Mouse (Mus musculus) heart, embryonic 12.5 days (tissue): Measurements from ENCODE around the gene Pold1. TPM values are rescaled to one million over a fixed set of nuclear protein-coding genes. Genes with fewer than 3 reads are reported as not detected.

Experiments used
- ATAC-seq: fragments of 200-750 bp; cut with Nextera tagmentation; 2 replicates; pipeline ENCODE4 v1.8.0; 2017; ENCODE audit warnings: moderate TSS enrichment, moderate library complexity; ENCODE audit not compliant: insufficient number of reproducible peaks, low FRiP score
- H3K27ac ChIP-seq: fragments of 300-500 bp; sonication (generic); 2 replicates; pipeline ENCODE4 v1.5.1; 2016; ENCODE audit warnings: mild to moderate bottlenecking, moderate library complexity; ENCODE audit not compliant: poor library complexity, severe bottlenecking
- H3K27me3 ChIP-seq: fragments of 300-500 bp; sonication (generic); replicated peaks from 2 replicates; pipeline ENCODE4 v1.6.1; 2016; ENCODE audit warnings: mild to moderate bottlenecking, moderate library complexity
- H3K36me3 ChIP-seq: fragments of 300-500 bp; sonication (generic); 2 replicates; pipeline ENCODE4 v1.6.1; 2016; ENCODE audit warnings: mild to moderate bottlenecking, moderate library complexity
- H3K4me1 ChIP-seq: fragments of 300-500 bp; sonication (generic); replicated peaks from 2 replicates; pipeline ENCODE4 v1.6.1; 2016; ENCODE audit warnings: mild to moderate bottlenecking
- H3K4me2 ChIP-seq: fragments of 300-500 bp; sonication (generic); 2 replicates; pipeline ENCODE4 v1.6.1; 2016; ENCODE audit warnings: mild to moderate bottlenecking, moderate library complexity
- H3K4me3 ChIP-seq: fragments of 300-500 bp; sonication (generic); 2 replicates; pipeline ENCODE4 v1.5.1; 2016; ENCODE audit warnings: mild to moderate bottlenecking
- H3K9ac ChIP-seq: fragments of 300-500 bp; sonication (generic); 2 replicates; pipeline ENCODE4 v1.6.1; 2016; ENCODE audit warnings: mild to moderate bottlenecking, moderate library complexity
- H3K9me3 ChIP-seq: fragments of 300-500 bp; sonication (generic); replicated peaks from 2 replicates; pipeline ENCODE4 v1.6.1; 2016; ENCODE audit warnings: mild to moderate bottlenecking, moderate library complexity
- WGBS: fragments of 180-500 bp; shearing (Covaris S2); methylation state at CpG from one replicate; pipeline ENCODE4 v1.1.7; 2016; 5-methylcytosine and 5-hydroxymethylcytosine counted together
- polyA plus RNA-seq: library from polyadenylated mRNA; unstranded; fragments of >200 nt; fragmentation: Nextera tagmentation; extraction: Ambion mirVana; gene quantifications from 2 replicates; pipeline ENCODE4 v1.2.1, GENCODE M21; 2016

Pold1 gene
- polyA plus RNA-seq, 1 experiment from 2014 or later: 68.1 TPM

GRCm38 (mm10) chr7:44582709-44583108, 34.1 kb upstream of the Pold1 start:
- WGBS: 48% methylated on average over 5 of the region's 5 CpGs
- ATAC-seq: no peak

GRCm38 (mm10) chr7:44581637-44582036, 33.0 kb upstream of the Pold1 start:
- H3K27ac ChIP-seq: no peak overlapping the region
- peaks cover 35% of the 10 kb centered on the region for H3K27me3 ChIP-seq
- no peak overlapping the region for H3K9ac ChIP-seq
- no peaks in the 10 kb centered on the region for H3K36me3 ChIP-seq
- WGBS: 56% methylated on average over 6 of the region's 6 CpGs
- H3K4me2 ChIP-seq: no peak overlapping the region
- no peaks in the 10 kb centered on the region for H3K4me1 ChIP-seq
- ATAC-seq: no peak
- peaks cover 6% of the 10 kb centered on the region; the same call in 1 of the 2 replicates for H3K9me3 ChIP-seq
- H3K4me3 ChIP-seq: no peak overlapping the region

More at GRCm38 (mm10) chr7:44582709-44583108, 34.1 kb upstream of the Pold1 start:
- Histone ChIP-seq H3K9ac (no peak overlapping the region), H3K4me3 (no peak overlapping the region), H3K4me2 (no peak overlapping the region), H3K36me3 (no peaks in the 10 kb centered on the region), H3K27ac (no peak overlapping the region), H3K9me3 (peaks cover 6% of the 10 kb centered on the region; the same call in 1 of the 2 replicates), H3K4me1 (no peaks in the 10 kb centered on the region), H3K27me3 (peaks cover 46% of the 10 kb centered on the region)

GRCm38 (mm10) chr7:44576333-44576844, 27.7 kb upstream of the Pold1 start:
- Histone ChIP-seq H3K4me2 (no peak overlapping the region), H3K9me3 (peaks cover 6% of the 10 kb centered on the region; the same call in 1 of the 2 replicates), H3K4me3 (no peak overlapping the region), H3K36me3 (no peaks in the 10 kb centered on the region), H3K9ac (no peak overlapping the region), H3K27ac (no peak overlapping the region), H3K27me3 (peaks cover 8% of the 10 kb centered on the region; the same call in 1 of the 2 replicates), H3K4me1 (no peaks in the 10 kb centered on the region)
- 38% methylated on average over 5 of the region's 5 CpGs for WGBS
- no peak for ATAC-seq

- no peaks in the 10 kb centered on the region for H3K36me3 ChIP-seq
- no peak overlapping the region for H3K4me3 ChIP-seq
- peaks cover under 1% of the 10 kb centered on the region; the same call in 1 of the 2 replicates for H3K9me3 ChIP-seq
- WGBS: 71% methylated on average over 5 of the region's 5 CpGs
- no peak overlapping the region for H3K9ac ChIP-seq
- H3K4me2 ChIP-seq: no peak overlapping the region
- peaks cover 25% of the 10 kb centered on the region for H3K27me3 ChIP-seq
- no peak for ATAC-seq
- H3K27ac ChIP-seq: no peak overlapping the region
- H3K4me1 ChIP-seq: no peaks in the 10 kb centered on the region
Observed at GRCm38 (mm10) chr7:44572956-44573484, 24.4 kb upstream of the Pold1 start.

- Histone ChIP-seq H3K27ac (no peak within 1 kb of the TSS), H3K4me1 (no peaks in the 10 kb centered on the region), H3K4me2 (no peak within 1 kb of the TSS), H3K9me3 (no peaks in the 10 kb centered on the region), H3K36me3 (no peaks in the 10 kb centered on the region), H3K4me3 (no peak within 1 kb of the TSS), H3K9ac (no peak within 1 kb of the TSS), H3K27me3 (peaks cover 27% of the 10 kb centered on the region)
- WGBS: 49% methylated on average over 7 of the region's 7 CpGs
- no peak for ATAC-seq
Observed at GRCm38 (mm10) chr7:44572213-44572701, 23.6 kb upstream of the Pold1 start, which contains the start of gene Napsa. TSS of gene Napsa (plus strand) at chr7:44572380.

- Histone ChIP-seq H3K36me3 (no peaks in the 10 kb centered on the region), H3K4me3 (no peak overlapping the region), H3K4me1 (no peaks in the 10 kb centered on the region), H3K9ac (no peak overlapping the region), H3K4me2 (no peak overlapping the region), H3K27ac (no peak overlapping the region), H3K27me3 (peaks cover 27% of the 10 kb centered on the region), H3K9me3 (no peaks in the 10 kb centered on the region)
- WGBS: 79% methylated on average over 4 of the region's 4 CpGs
- ATAC-seq: no peak
Observed at GRCm38 (mm10) chr7:44571811-44572210, 23.2 kb upstream of the Pold1 start.

GRCm38 (mm10) chr7:44570989-44571388, 22.3 kb upstream of the Pold1 start:
- Histone ChIP-seq H3K4me1 (no peaks in the 10 kb centered on the region), H3K27ac (no peak overlapping the region), H3K9me3 (no peaks in the 10 kb centered on the region), H3K9ac (no peak overlapping the region), H3K4me3 (no peak overlapping the region), H3K36me3 (no peaks in the 10 kb centered on the region), H3K27me3 (peaks cover 27% of the 10 kb centered on the region), H3K4me2 (no peak overlapping the region)
- no peak for ATAC-seq
- 73% methylated on average over 6 of the region's 6 CpGs for WGBS

- WGBS: 63% methylated on average over 9 of the region's 9 CpGs
- no peak for ATAC-seq
Observed at GRCm38 (mm10) chr7:44568803-44569202, 20.2 kb upstream of the Pold1 start.

GRCm38 (mm10) chr7:44565414-44565813, 16.8 kb upstream of the Pold1 start:
- no peak overlapping the region for H3K4me3 ChIP-seq
- no peaks in the 10 kb centered on the region for H3K4me1 ChIP-seq
- no peak overlapping the region for H3K9ac ChIP-seq
- H3K27me3 ChIP-seq: peaks cover 24% of the 10 kb centered on the region
- no peak overlapping the region for H3K4me2 ChIP-seq
- no peak overlapping the region for H3K27ac ChIP-seq
- no peaks in the 10 kb centered on the region for H3K9me3 ChIP-seq
- WGBS: 58% methylated on average over 6 of the region's 6 CpGs
- no peaks in the 10 kb centered on the region for H3K36me3 ChIP-seq
- ATAC-seq: no peak

More at GRCm38 (mm10) chr7:44568803-44569202, 20.2 kb upstream of the Pold1 start:
- no peak overlapping the region for H3K4me2 ChIP-seq
- no peak overlapping the region for H3K9ac ChIP-seq
- H3K4me1 ChIP-seq: no peaks in the 10 kb centered on the region
- no peaks in the 10 kb centered on the region for H3K36me3 ChIP-seq
- H3K9me3 ChIP-seq: no peaks in the 10 kb centered on the region
- peaks cover 31% of the 10 kb centered on the region for H3K27me3 ChIP-seq
- no peak overlapping the region for H3K27ac ChIP-seq
- no peak overlapping the region for H3K4me3 ChIP-seq

GRCm38 (mm10) chr7:44564486-44564885, 15.8 kb upstream of the Pold1 start:
- Histone ChIP-seq H3K36me3 (no peaks in the 10 kb centered on the region), H3K9ac (no peak overlapping the region), H3K9me3 (no peaks in the 10 kb centered on the region), H3K4me1 (no peaks in the 10 kb centered on the region), H3K27me3 (peaks cover 27% of the 10 kb centered on the region), H3K4me3 (no peak overlapping the region), H3K27ac (no peak overlapping the region), H3K4me2 (no peak overlapping the region)
- 81% methylated on average over 10 of the region's 10 CpGs for WGBS
- no peak for ATAC-seq

GRCm38 (mm10) chr7:44563284-44563683, 14.6 kb upstream of the Pold1 start:
- no peaks in the 10 kb centered on the region for H3K36me3 ChIP-seq
- 40% methylated on average over 8 of the region's 8 CpGs for WGBS
- no peak for ATAC-seq

More at GRCm38 (mm10) chr7:44563284-44563683, 14.6 kb upstream of the Pold1 start:
- Histone ChIP-seq H3K4me2 (no peak overlapping the region), H3K9me3 (no peaks in the 10 kb centered on the region), H3K4me3 (no peak overlapping the region), H3K27me3 (peaks cover 19% of the 10 kb centered on the region), H3K4me1 (no peaks in the 10 kb centered on the region), H3K27ac (no peak overlapping the region), H3K9ac (no peak overlapping the region)
